Mouse (Mus musculus): ENCODE measurements at regions not wholly inside any gene's neighbourhood (a gene's known extent, or its start where the extent isn't known, plus 50 kb on each side); places are given as distances from the start of the nearest gene placed in this dataset.

- no peak overlapping the region for H3K4me2 ChIP-seq (replicated peaks; ENCODE audit: low read depth, low read length)
- TF ChIP-seq CTCF (IDR thresholded peaks at IDR 0.05) (no peak), EP300 (IDR thresholded peaks at IDR 0.05) (no peak)
- H3K27ac ChIP-seq (ENCODE audit: low read length), result no peak overlapping the region
- no peak overlapping the region for H3K9ac ChIP-seq (replicated peaks; ENCODE audit: low read depth)
- no peaks in the 10 kb centered on the region for H3K9me3 ChIP-seq (ENCODE audit: low read length)
- H3K4me1 ChIP-seq (ENCODE audit: insufficient read depth, low read depth, low read length), result no peaks in the 10 kb centered on the region
- 64% methylated on average over 1 of the region's 1 CpGs for WGBS
- no peak for DNase-seq (ENCODE audit: low spot score)
- no peak for ATAC-seq
- no peak overlapping the region for H3K4me3 ChIP-seq (ENCODE audit: low read depth, low read length)
- H3K27me3 ChIP-seq (replicated peaks; ENCODE audit: insufficient read depth, low read length), result no peaks in the 10 kb centered on the region
- no peaks in the 10 kb centered on the region for H3K36me3 ChIP-seq (ENCODE audit: insufficient read depth, low read length)
These were observed 239.0 kb upstream of the S100g start for GRCm38 (mm10) chrX:163203446-163203845.

- H3K4me3 ChIP-seq (ENCODE audit: low read depth, low read length), result no peak overlapping the region
- H3K27ac ChIP-seq (ENCODE audit: low read length), result no peak overlapping the region
- TF ChIP-seq EP300 (IDR thresholded peaks at IDR 0.05) (no peak), CTCF (IDR thresholded peaks at IDR 0.05) (peak; percentile 40)
- H3K4me2 ChIP-seq (replicated peaks; ENCODE audit: low read depth, low read length), result no peak overlapping the region
- WGBS, result over 99% methylated on average over 3 of the region's 3 CpGs
- no peaks in the 10 kb centered on the region for H3K36me3 ChIP-seq (ENCODE audit: insufficient read depth, low read length)
- ATAC-seq (no peak), DNase-seq (ENCODE audit: low spot score) (no peak)
- no peak overlapping the region for H3K9ac ChIP-seq (replicated peaks; ENCODE audit: low read depth)
- H3K9me3 ChIP-seq (ENCODE audit: low read length), result no peaks in the 10 kb centered on the region
- H3K4me1 ChIP-seq (ENCODE audit: insufficient read depth, low read depth, low read length), result no peaks in the 10 kb centered on the region
- no peaks in the 10 kb centered on the region for H3K27me3 ChIP-seq (replicated peaks; ENCODE audit: insufficient read depth, low read length)
These were observed 217.2 kb upstream of the S100g start for GRCm38 (mm10) chrX:163181588-163181987.

- DNase-seq (ENCODE audit: low spot score), result peak; percentile 57
- H3K27me3 ChIP-seq (replicated peaks; ENCODE audit: insufficient read depth, low read length), result no peaks in the 10 kb centered on the region
- ATAC-seq, result peak; percentile 82
- 59% methylated on average over 2 of the region's 2 CpGs for WGBS
- TF ChIP-seq EP300 (IDR thresholded peaks at IDR 0.05), result peak; percentile 67; the same call in 1 of the 2 replicates
- TF ChIP-seq CTCF (IDR thresholded peaks at IDR 0.05), result no peak
- no peaks in the 10 kb centered on the region for H3K9me3 ChIP-seq (ENCODE audit: low read length)
- no peaks in the 10 kb centered on the region for H3K4me1 ChIP-seq (ENCODE audit: insufficient read depth, low read depth, low read length)
- no peak overlapping the region for H3K9ac ChIP-seq (replicated peaks; ENCODE audit: low read depth)
- no peak overlapping the region for H3K27ac ChIP-seq (ENCODE audit: low read length)
- no peak overlapping the region for H3K4me3 ChIP-seq (ENCODE audit: low read depth, low read length)
- no peak overlapping the region for H3K4me2 ChIP-seq (replicated peaks; ENCODE audit: low read depth, low read length)
- H3K36me3 ChIP-seq (ENCODE audit: insufficient read depth, low read length), result no peaks in the 10 kb centered on the region
These were observed 200.4 kb upstream of the S100g start for GRCm38 (mm10) chrX:163164810-163165209.

- Histone ChIP-seq H3K36me3 (ENCODE audit: insufficient read depth, low read length) (no peaks in the 10 kb centered on the region), H3K4me1 (ENCODE audit: insufficient read depth, low read depth, low read length) (no peaks in the 10 kb centered on the region), H3K27ac (ENCODE audit: low read length) (no peak overlapping the region), H3K27me3 (replicated peaks; ENCODE audit: insufficient read depth, low read length) (no peaks in the 10 kb centered on the region), H3K9ac (replicated peaks; ENCODE audit: low read depth) (no peak overlapping the region), H3K9me3 (ENCODE audit: low read length) (no peaks in the 10 kb centered on the region), H3K4me2 (replicated peaks; ENCODE audit: low read depth, low read length) (no peak overlapping the region), H3K4me3 (ENCODE audit: low read depth, low read length) (no peak overlapping the region)
- WGBS, result 71% methylated on average over 5 of the region's 5 CpGs
- ATAC-seq (no peak), DNase-seq (ENCODE audit: low spot score) (no peak)
- no peak for TF ChIP-seq CTCF (IDR thresholded peaks at IDR 0.05)
- no peak for TF ChIP-seq EP300 (IDR thresholded peaks at IDR 0.05)
These were observed 190.9 kb upstream of the S100g start for GRCm38 (mm10) chrX:163155251-163155650.

GRCm38 (mm10) chrX:163151970-163152369 lies 187.6 kb upstream of the S100g start:
- TF ChIP-seq EP300 (IDR thresholded peaks at IDR 0.05), result no peak
- TF ChIP-seq CTCF (IDR thresholded peaks at IDR 0.05), result no peak
- Histone ChIP-seq H3K27ac (ENCODE audit: low read length) (no peak overlapping the region), H3K4me2 (replicated peaks; ENCODE audit: low read depth, low read length) (no peak overlapping the region), H3K4me1 (ENCODE audit: insufficient read depth, low read depth, low read length) (no peaks in the 10 kb centered on the region), H3K36me3 (ENCODE audit: insufficient read depth, low read length) (no peaks in the 10 kb centered on the region), H3K4me3 (ENCODE audit: low read depth, low read length) (no peak overlapping the region), H3K9me3 (ENCODE audit: low read length) (no peaks in the 10 kb centered on the region), H3K9ac (replicated peaks; ENCODE audit: low read depth) (no peak overlapping the region), H3K27me3 (replicated peaks; ENCODE audit: insufficient read depth, low read length) (no peaks in the 10 kb centered on the region)
- 43% methylated on average over 2 of the region's 2 CpGs for WGBS
- DNase-seq (ENCODE audit: low spot score) (no peak), ATAC-seq (no peak)

- no peak for TF ChIP-seq EP300 (IDR thresholded peaks at IDR 0.05)
- TF ChIP-seq CTCF (IDR thresholded peaks at IDR 0.05), result peak; percentile 28
- Histone ChIP-seq H3K27ac (ENCODE audit: low read length) (no peak overlapping the region), H3K36me3 (ENCODE audit: insufficient read depth, low read length) (no peaks in the 10 kb centered on the region), H3K4me2 (replicated peaks; ENCODE audit: low read depth, low read length) (no peak overlapping the region), H3K9ac (replicated peaks; ENCODE audit: low read depth) (no peak overlapping the region), H3K27me3 (replicated peaks; ENCODE audit: insufficient read depth, low read length) (no peaks in the 10 kb centered on the region), H3K4me3 (ENCODE audit: low read depth, low read length) (no peak overlapping the region), H3K9me3 (ENCODE audit: low read length) (no peaks in the 10 kb centered on the region), H3K4me1 (ENCODE audit: insufficient read depth, low read depth, low read length) (no peaks in the 10 kb centered on the region)
- DNase-seq (ENCODE audit: low spot score) (no peak), ATAC-seq (no peak)
- WGBS, result 58% methylated on average over 3 of the region's 3 CpGs
These were observed 180.1 kb upstream of the S100g start for GRCm38 (mm10) chrX:163144475-163144874.

GRCm38 (mm10) chrX:163139475-163139874 lies 175.1 kb upstream of the S100g start:
- 60% methylated on average over 1 of the region's 1 CpGs for WGBS
- no peak overlapping the region for H3K9ac ChIP-seq (replicated peaks; ENCODE audit: low read depth)
- H3K27me3 ChIP-seq (replicated peaks; ENCODE audit: insufficient read depth, low read length), result no peaks in the 10 kb centered on the region
- no peak overlapping the region for H3K27ac ChIP-seq (ENCODE audit: low read length)
- no peaks in the 10 kb centered on the region for H3K4me1 ChIP-seq (ENCODE audit: insufficient read depth, low read depth, low read length)
- peak; percentile 23 for DNase-seq (ENCODE audit: low spot score)
- no peaks in the 10 kb centered on the region for H3K9me3 ChIP-seq (ENCODE audit: low read length)
- no peak for ATAC-seq
- H3K36me3 ChIP-seq (ENCODE audit: insufficient read depth, low read length), result no peaks in the 10 kb centered on the region
- no peak overlapping the region for H3K4me3 ChIP-seq (ENCODE audit: low read depth, low read length)
- TF ChIP-seq EP300 (IDR thresholded peaks at IDR 0.05) (no peak), CTCF (IDR thresholded peaks at IDR 0.05) (no peak)
- no peak overlapping the region for H3K4me2 ChIP-seq (replicated peaks; ENCODE audit: low read depth, low read length)

All from lung, postnatal 0 days (tissue).